Mouse (Mus musculus) retina, adult 2 months (tissue): ENCODE data around the gene Rxra.

Experiments used
- DNase-seq: peaks from one replicate; pipeline ENCODE4 v3.0.0-alpha.2; 2012; ENCODE audit warnings: low read depth, low spot score

Rxra gene

GRCm38 (mm10) chr2:27676106-27676477 is at the start of gene Rxra:
Rxra (plus strand) TSS chr2:27676440.
- DNase-seq, result no peak

GRCm38 (mm10) chr2:27626604-27627003 is 49.6 kb upstream of the Rxra start:
- no peak for DNase-seq

- DNase-seq, result no peak
Measured at GRCm38 (mm10) chr2:27630601-27631285, 45.5 kb upstream of the Rxra start.

GRCm38 (mm10) chr2:27633471-27633870 is 42.8 kb upstream of the Rxra start:
- DNase-seq, result no peak

- no peak for DNase-seq
Measured at GRCm38 (mm10) chr2:27634018-27634417, 42.2 kb upstream of the Rxra start.

- no peak for DNase-seq
Measured at GRCm38 (mm10) chr2:27635147-27635738, 41.0 kb upstream of the Rxra start.

GRCm38 (mm10) chr2:27636796-27637195 is 39.4 kb upstream of the Rxra start:
- DNase-seq, result no peak

GRCm38 (mm10) chr2:27637281-27637896 is 38.9 kb upstream of the Rxra start:
- DNase-seq, result no peak

- DNase-seq, result no peak
Measured at GRCm38 (mm10) chr2:27639631-27640334, 36.5 kb upstream of the Rxra start.

- no peak for DNase-seq
Measured at GRCm38 (mm10) chr2:27640900-27641479, 35.2 kb upstream of the Rxra start.

- DNase-seq, result no peak
Measured at GRCm38 (mm10) chr2:27644547-27645120, 31.6 kb upstream of the Rxra start.

- no peak for DNase-seq
Measured at GRCm38 (mm10) chr2:27645471-27645870, 30.8 kb upstream of the Rxra start.

GRCm38 (mm10) chr2:27649862-27650661 is 26.2 kb upstream of the Rxra start:
- no peak for DNase-seq

- DNase-seq, result no peak
Measured at GRCm38 (mm10) chr2:27650991-27651390, 25.2 kb upstream of the Rxra start.

GRCm38 (mm10) chr2:27653496-27654030 is 22.7 kb upstream of the Rxra start:
- DNase-seq, result no peak

GRCm38 (mm10) chr2:27654321-27655232 is 21.7 kb upstream of the Rxra start:
- no peak for DNase-seq

GRCm38 (mm10) chr2:27656576-27656975 is 19.7 kb upstream of the Rxra start:
- no peak for DNase-seq

GRCm38 (mm10) chr2:27665284-27665683 is 11.0 kb upstream of the Rxra start:
- no peak for DNase-seq

- no peak for DNase-seq
Measured at GRCm38 (mm10) chr2:27666719-27667118, 9.5 kb upstream of the Rxra start.

GRCm38 (mm10) chr2:27667677-27668076 is 8.6 kb upstream of the Rxra start:
- no peak for DNase-seq
